Mouse (Mus musculus): ENCODE measurements at regions not wholly inside any gene's neighbourhood (a gene's known extent, or its start where the extent isn't known, plus 50 kb on each side); places are given as distances from the start of the nearest gene placed in this dataset.
"Not testable (repeated sequence)": the region's sequence is repeated elsewhere in the genome, so short reads cannot be mapped to it uniquely, and the experiment has no call there.

GRCm38 (mm10) chr19:32972116-32972515 lies 214.8 kb downstream of the Pten start:
- DNase-seq (ENCODE audit: low read depth, low spot score), result no peak

- DNase-seq (ENCODE audit: low read depth, low spot score), result no peak
These were observed 215.8 kb downstream of the Pten start for GRCm38 (mm10) chr19:32973130-32973529.

GRCm38 (mm10) chr19:32974778-32975240 lies 217.5 kb downstream of the Pten start:
- no peak for DNase-seq (ENCODE audit: low read depth, low spot score)

- DNase-seq (ENCODE audit: low read depth, low spot score), result no peak
These were observed 218.0 kb downstream of the Pten start for GRCm38 (mm10) chr19:32975303-32975702.

- DNase-seq (ENCODE audit: low read depth, low spot score), result no peak
These were observed 219.2 kb downstream of the Pten start for GRCm38 (mm10) chr19:32976507-32976906.

- no peak for DNase-seq (ENCODE audit: low read depth, low spot score)
These were observed 220.9 kb downstream of the Pten start for GRCm38 (mm10) chr19:32978037-32978745.

GRCm38 (mm10) chr19:32980142-32980541 lies 222.8 kb downstream of the Pten start:
- DNase-seq (ENCODE audit: low read depth, low spot score), result no peak

GRCm38 (mm10) chr19:32988713-32989112 lies 231.4 kb downstream of the Pten start:
- no peak for DNase-seq (ENCODE audit: low read depth, low spot score)

- DNase-seq (ENCODE audit: low read depth, low spot score), result no peak
These were observed 232.0 kb downstream of the Pten start for GRCm38 (mm10) chr19:32989346-32989745.

- DNase-seq (ENCODE audit: low read depth, low spot score), result no peak
These were observed 233.3 kb downstream of the Pten start for GRCm38 (mm10) chr19:32990576-32990975.

GRCm38 (mm10) chr19:32998576-32999170 lies 241.4 kb downstream of the Pten start:
- DNase-seq (ENCODE audit: low read depth, low spot score), result no peak

- no peak for DNase-seq (ENCODE audit: low read depth, low spot score)
These were observed 250.3 kb downstream of the Pten start for GRCm38 (mm10) chr19:33007582-33007981.

- DNase-seq (ENCODE audit: low read depth, low spot score), result peak; percentile 52
These were observed 250.8 kb downstream of the Pten start for GRCm38 (mm10) chr19:33008076-33008475.

- no peak for DNase-seq (ENCODE audit: low read depth, low spot score)
These were observed 251.5 kb downstream of the Pten start for GRCm38 (mm10) chr19:33008794-33009193.

- DNase-seq (ENCODE audit: low read depth, low spot score), result no peak
These were observed 253.7 kb downstream of the Pten start for GRCm38 (mm10) chr19:33010886-33011446.

GRCm38 (mm10) chr19:33014879-33015278 lies 257.6 kb downstream of the Pten start:
- DNase-seq (ENCODE audit: low read depth, low spot score), result not testable (repeated sequence)

GRCm38 (mm10) chr19:33021161-33021560 lies 263.9 kb downstream of the Pten start:
- no peak for DNase-seq (ENCODE audit: low read depth, low spot score)

- DNase-seq (ENCODE audit: low read depth, low spot score), result no peak
These were observed 265.6 kb downstream of the Pten start for GRCm38 (mm10) chr19:33022839-33023428.

GRCm38 (mm10) chr19:33029688-33030444 lies 272.6 kb downstream of the Pten start:
- no peak for DNase-seq (ENCODE audit: low read depth, low spot score)

- no peak for DNase-seq (ENCODE audit: low read depth, low spot score)
These were observed 283.2 kb downstream of the Pten start for GRCm38 (mm10) chr19:33040512-33040911.

GRCm38 (mm10) chr19:33040991-33041390 lies 283.7 kb downstream of the Pten start:
- DNase-seq (ENCODE audit: low read depth, low spot score), result no peak

GRCm38 (mm10) chr19:33042760-33043159 lies 285.5 kb downstream of the Pten start:
- DNase-seq (ENCODE audit: low read depth, low spot score), result no peak

All from ES-CJ7 (cell line).